Mouse (Mus musculus): Measurements from ENCODE around the gene Pdgfd. TPM values are rescaled to one million over a fixed set of nuclear protein-coding genes. Genes with fewer than 3 reads are reported as not detected.

Pdgfd gene
- total RNA-seq, 2 experiments from 2014 or later, result not detected

DNA sequence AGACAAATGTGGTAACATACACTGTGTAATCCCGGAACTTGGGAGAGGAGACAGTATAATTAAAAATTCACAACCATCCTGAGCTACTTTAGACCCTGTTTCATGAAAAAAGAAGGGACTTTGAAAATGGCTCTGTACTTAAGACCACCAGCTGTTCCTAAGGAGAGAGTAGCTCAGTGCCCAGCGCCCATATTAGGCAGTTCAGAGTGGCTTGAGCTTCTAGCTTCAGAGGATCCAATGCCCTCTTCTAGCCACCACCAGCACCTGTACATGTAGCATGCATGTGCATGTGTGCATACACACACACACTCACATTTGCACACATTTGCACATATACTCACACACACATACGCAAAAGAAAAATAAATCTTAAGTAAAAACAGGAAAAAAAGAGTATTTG, 136.2 kb downstream of the Pdgfd start:
- ATAC-seq (ENCODE audit: poor library complexity, severe bottlenecking), result no peak

DNA sequence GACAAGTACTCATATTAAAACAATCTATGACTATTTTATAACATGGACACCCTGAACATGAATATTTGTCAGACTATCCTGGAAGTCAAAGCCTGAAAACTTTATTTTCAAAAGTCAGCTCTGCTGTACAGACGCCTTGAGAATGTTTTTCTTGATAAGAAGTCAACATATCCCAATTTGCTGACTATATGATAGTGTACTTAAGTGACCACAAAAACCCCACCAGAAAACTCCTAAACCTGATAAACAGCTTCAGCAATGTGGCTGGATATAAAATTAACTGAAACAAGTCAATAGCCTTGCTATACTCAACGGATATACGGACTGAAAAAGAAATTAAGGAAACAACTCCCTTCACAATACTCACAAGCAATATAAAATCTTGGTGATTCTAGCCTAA, 137.5 kb downstream of the Pdgfd start:
- no peak for ATAC-seq (ENCODE audit: poor library complexity, severe bottlenecking)

DNA sequence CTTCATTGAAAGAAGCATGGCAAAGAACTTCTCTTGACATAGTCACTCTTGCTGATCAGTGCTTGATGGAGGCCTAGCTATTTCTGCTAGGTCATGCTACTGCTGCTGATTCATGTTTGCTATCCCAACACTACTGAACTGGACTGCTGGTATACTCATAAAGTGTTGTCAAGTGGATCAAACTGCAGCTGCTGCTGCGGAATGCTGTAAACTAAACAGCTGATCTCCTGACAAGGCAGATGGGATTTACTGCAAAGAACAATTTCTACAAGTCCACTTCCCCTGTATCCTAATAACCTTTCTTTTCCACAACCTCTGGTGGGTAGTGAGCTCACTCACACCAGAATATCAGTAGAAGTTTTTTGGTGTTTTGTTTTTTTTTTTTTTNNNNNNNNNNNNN, 148.7 kb downstream of the Pdgfd start:
- no peak for ATAC-seq (ENCODE audit: poor library complexity, severe bottlenecking)

DNA sequence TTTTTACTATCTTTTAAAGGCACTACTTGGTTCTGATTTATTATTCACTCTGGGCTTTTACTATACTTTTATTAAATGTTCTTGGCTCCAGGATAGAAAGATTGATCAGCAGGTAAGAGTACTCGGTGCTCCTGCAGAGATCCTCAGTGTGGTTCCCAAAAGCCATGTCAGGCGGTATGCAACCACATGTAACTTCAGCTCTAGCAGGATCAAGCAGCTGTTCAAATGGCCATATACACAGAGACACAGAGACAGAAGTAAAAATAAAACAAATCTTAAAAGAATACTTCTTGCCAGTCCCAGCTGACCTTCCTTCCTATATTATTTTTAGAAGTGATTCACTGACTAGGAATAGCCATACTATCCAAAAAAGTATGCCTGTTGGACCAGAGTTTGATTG, 157.0 kb downstream of the Pdgfd start:
- no peak for ATAC-seq (ENCODE audit: poor library complexity, severe bottlenecking)

DNA sequence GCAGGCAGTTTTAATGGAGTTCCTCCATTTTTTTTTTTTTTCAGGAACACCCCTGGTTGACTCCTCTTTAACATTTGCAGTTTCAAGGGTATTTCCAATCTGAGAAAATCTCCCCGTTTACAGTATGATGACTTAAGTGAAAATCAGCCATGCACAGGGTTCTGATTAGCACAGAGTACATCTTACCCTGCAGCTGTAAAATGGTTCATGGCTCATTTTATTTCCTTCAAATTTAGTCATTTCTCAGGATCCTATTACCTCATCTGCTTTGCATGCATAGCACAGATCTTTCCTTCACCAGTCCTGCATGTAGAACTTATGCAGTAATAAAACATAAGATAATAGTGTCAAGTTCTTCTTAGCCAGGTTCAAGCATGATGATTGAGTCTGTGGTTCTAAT, 165.1 kb downstream of the Pdgfd start:
- no peak for ATAC-seq (ENCODE audit: poor library complexity, severe bottlenecking)

DNA sequence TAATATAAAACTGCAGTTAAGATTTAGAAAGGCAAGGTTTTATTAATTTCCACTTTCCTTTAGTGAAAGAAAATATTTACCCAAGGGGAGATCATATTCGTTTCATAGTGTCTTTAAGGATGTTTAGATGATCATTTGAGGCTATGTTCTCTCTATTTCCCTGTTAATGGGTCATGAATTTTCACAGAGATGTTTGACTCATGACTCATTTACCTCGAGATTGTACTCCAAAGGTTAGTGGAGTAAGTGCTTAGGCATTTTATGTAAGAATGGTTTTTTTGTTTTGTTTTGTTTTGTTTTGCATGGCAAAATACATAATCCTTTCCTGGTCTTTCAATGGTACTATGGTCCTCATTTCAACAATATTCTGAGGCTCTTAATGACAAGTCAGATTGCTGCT, 167.9 kb downstream of the Pdgfd start:
- ATAC-seq (ENCODE audit: poor library complexity, severe bottlenecking), result no peak

DNA sequence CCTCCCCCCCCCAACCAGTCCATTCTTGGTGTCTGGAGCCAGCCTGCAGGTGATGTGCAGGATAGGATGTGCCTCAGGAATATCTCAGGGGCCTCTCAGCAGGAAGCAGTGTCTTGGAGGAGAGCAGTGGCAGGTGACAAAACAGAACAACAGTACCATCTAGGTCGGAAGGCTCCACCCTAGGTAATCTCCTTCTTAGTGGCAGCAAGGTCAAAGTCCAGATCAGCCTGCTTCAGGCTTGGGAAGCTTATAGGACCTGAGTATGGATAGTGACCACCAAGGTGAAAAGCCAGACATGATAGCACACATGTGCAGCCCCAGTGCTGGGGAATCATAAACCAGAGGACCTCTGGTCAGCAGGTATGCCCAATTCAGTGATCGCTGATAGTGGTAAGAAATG, 169.5 kb downstream of the Pdgfd start:
- no peak for ATAC-seq (ENCODE audit: poor library complexity, severe bottlenecking)

DNA sequence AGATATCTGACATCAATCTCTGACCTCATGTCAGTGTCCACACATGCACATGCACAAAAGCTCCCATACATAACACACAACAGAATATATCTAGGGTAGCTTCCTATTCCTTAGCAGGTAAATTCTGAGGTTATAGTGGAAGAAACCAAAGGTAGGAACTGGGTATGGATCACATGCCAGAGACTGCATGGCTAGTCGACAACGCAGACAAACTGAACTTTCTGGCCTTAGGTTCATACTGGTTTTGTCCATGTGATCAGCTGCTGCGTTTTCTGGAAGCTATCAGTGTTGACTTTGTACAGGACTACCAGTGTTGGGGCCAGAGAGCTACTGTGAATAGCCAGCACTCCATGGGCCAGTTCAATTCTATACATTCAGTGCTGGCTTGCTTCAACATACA, 170.0 kb downstream of the Pdgfd start:
- ATAC-seq (ENCODE audit: poor library complexity, severe bottlenecking), result no peak

DNA sequence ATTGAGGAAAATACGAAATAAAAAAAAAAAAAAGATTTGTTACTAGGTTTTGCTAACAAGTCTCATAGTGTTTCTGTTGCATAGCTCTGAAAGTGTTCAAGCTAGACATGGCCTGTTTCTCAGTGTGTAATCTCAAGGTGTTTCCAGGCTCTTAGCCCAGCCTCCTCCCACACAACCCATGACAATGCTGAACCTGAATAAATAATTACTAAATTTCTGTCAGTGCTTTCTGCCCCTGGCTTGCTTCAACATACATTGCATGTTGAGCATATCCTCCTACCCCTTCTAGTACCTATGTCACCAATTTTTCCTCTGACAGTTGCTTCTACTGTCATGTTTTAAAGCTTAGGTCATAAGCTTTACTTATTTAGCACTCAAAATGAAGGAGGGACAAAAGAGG, 171.0 kb downstream of the Pdgfd start:
- no peak for ATAC-seq (ENCODE audit: poor library complexity, severe bottlenecking)

DNA sequence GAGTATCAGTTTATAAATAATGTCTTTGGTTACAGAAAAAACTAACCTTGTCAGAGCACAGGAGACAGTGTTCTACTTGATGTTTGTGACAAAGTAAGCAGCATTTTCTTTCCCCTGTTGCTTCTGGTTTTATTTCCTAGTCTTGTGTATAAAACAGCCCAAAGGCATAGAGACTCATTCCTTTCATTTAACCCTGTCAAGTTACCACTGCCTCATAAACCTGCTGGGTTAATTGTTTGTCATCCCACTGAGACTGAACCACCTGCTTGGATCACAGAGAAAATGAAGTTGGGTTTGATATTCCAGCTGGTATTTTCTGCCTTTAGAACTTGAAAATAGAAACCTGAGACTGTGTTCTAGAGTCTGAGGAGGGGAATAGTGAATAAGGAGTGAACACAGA, 172.4 kb downstream of the Pdgfd start:
- ATAC-seq (ENCODE audit: poor library complexity, severe bottlenecking), result no peak

DNA sequence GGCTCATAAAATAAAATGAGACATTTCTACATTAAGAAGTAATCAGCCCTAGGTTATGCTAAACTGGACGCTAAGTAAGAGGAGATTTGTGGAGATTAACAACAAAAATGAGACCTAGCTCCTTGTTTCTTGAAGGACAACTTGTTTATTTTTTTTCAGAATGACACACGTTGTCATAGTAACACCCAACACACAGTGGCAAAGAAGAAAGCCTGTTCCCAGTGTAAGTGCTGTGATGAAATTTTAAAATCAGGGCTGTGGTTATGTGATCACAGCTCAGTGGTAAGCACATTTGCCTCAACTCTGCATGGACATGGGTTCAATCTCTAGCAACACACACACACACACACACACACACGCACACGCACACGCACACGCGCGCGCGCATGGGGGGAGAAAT, 174.5 kb downstream of the Pdgfd start:
- ATAC-seq (ENCODE audit: poor library complexity, severe bottlenecking), result no peak

DNA sequence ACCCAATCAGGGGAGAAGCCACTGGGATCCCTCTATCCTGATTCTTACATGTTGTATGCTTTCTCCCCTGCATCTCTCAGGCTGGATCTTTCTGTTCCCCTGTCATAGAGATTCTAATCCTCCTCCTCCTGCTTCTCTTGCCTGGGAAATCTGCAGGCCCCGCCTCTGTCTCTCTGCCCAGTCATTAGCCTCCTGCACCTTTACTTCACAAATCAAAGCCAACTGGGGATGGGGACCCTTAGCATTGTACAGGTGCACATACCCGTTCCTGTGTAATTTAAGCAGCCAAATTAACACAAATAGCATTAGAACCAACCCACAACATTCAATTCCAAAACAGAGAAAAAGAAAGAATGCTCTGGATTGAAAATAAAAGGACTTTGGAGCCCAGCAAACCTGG, 176.1 kb downstream of the Pdgfd start:
- ATAC-seq (ENCODE audit: poor library complexity, severe bottlenecking), result no peak

DNA sequence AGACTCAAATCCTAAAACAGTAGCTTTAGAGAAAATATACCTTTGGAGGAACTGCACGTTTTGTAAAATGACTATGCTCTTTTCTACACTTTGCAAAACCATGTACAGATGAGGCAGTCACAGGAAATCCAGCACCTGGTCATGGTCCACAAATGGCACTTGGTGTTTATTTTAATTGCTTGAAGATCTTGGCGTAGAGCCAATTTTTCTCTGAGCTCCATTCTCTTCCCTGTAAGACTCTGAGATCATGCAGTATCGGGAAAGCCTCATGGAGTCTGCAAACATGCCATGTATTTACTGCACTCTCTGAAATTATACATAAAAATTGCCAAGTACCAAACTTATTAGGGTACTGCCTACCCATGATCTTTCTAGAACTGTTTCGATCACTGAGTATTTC, 176.5 kb downstream of the Pdgfd start:
- ATAC-seq (ENCODE audit: poor library complexity, severe bottlenecking), result no peak

DNA sequence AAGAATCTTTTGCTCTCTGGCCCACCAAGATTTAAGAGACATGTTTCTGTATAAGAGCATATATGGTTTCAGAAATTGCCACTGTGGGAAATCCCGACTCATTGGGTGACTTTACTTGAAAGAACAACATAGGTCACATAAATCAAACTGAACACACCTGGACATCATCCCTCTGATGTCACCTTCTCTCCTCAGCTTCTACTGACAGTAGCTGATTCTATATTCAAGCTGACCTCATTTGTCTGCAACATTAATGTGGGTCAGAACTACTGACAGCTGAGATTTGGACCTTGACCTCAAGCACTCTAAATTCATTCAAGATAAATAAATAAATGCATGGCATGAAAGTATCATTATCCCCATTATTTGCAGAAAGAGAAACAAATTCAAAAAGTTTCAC, 177.0 kb downstream of the Pdgfd start:
- no peak for ATAC-seq (ENCODE audit: poor library complexity, severe bottlenecking)

DNA sequence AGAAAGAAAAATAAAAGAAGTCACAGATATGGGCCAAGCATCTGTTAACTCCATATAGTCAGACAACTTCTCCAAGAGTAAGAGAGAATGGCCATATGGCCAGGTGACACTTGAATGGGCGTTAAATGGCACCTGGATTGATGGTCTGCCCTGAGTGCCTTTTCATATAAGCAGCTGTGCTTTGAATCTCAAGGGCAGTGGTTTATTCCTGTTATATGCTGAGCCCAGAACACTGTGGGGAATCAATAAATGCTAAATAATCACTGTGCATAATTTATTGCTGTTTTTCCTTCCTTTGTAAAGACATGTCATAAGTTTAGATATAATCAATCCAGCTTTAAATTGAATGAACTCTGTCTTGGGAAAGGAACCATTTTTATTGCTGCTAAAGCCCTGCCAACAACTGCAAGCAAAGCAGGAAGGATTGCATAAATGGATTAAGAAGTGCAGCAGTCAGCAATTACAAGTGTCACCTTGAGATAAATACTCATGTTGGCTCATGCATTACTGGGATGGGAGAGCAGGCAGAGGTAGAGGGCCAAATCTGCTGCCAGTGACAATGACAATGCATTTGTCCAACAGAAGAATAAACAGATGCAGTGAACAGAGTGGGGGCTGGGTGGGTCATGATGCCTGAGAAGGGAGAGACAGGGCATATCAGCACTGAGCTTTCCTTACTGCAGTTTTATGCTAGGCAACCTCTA, 185.0 kb downstream of the Pdgfd start:
- no peak for ATAC-seq (ENCODE audit: poor library complexity, severe bottlenecking)

DNA sequence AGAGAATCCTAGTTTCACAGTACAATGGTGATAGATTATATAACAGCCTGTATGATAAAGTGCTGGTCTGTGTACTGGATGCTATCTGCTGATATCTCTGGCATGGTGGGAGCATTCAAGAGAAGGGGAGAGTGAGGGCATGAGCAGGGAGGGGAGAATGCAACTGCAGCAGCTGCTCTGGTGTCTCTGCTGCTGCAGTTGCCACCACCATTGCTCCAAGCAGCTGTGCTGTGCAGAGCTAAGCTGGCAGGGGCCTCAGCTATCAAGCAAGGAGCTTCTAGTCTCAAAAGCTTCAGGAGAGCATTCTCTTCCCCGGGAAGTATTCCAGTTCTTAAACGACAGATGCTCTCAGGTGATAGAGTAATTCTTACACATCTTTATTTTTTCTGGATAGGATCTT, 192.4 kb downstream of the Pdgfd start:
- no peak for ATAC-seq (ENCODE audit: poor library complexity, severe bottlenecking)

DNA sequence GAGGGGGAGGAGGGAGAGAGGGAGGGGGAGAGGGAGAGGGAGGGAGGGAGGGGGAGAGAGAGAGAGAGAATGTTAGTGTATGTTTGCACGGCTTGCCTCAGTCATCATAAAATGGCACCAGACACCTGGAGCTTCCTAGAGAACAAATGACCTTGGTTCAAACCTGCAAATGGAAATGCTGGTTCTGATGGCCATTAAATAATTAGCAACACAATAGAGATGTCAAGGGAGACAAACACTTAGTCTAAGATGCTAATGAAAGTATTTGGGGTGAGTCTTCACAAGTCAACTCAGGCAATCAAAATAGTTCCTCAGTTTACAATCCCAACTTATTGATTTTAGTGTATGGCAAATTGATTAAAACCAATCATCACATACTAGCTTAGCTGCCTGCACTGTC, 198.2 kb downstream of the Pdgfd start:
- no peak for ATAC-seq (ENCODE audit: poor library complexity, severe bottlenecking)

DNA sequence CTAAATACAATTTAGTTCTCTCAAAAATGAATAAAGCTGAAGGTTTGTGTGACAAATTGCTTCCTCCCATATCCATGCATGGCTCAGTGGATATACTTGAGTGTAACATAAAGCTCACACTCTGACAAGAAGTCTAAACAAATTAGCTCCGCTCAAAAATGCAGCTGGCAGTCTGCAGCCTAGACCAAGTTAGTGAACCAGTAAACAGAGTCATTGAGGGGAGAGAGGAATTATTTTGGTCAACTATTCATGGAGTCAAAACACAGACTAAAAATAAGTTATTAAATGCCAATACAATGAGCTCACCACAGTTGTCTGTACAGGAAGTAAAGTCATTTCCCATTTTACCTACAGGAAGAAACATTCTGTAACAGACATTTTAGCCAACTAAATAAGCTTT, 233.4 kb downstream of the Pdgfd start:
- ATAC-seq (ENCODE audit: poor library complexity, severe bottlenecking), result no peak

DNA sequence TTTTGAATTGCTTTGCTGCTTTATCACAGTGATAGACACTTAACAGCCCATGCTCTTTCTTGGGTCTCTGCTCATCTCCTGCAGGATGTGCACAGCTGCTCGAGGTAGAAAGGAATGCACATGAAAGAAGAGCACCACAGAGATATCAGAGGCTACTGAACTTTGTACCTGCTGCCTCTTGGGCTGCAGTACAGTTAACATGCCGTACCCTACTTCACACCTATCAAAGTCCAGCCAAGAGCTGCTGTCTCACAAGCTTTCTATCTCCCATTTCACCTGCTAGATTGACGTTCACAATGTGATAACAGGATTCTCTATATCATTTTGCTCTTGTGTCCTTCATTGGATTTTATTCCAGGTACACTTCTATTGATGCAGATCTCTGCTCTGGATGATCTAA, 238.2 kb downstream of the Pdgfd start:
- ATAC-seq (ENCODE audit: poor library complexity, severe bottlenecking), result no peak

DNA sequence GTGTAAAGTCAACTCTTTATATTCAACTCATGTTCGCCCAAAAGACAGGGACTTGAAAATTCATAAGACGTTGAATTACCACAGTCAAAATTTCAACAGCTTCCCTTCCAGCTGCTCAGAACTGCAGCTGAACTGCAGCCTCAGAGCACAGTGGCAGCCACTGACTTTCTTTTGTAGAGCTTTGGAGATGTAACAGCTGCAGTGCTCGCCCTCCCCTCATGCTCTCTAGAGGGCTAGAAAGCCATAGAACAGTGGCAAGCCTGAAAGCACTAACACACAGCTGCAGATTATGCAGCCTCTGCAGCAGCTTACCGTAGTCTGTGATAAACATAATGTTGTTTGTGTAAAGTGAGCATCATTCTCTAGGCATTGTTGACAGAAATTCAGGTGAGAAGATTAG, 239.6 kb downstream of the Pdgfd start:
- no peak for ATAC-seq (ENCODE audit: poor library complexity, severe bottlenecking)

DNA sequence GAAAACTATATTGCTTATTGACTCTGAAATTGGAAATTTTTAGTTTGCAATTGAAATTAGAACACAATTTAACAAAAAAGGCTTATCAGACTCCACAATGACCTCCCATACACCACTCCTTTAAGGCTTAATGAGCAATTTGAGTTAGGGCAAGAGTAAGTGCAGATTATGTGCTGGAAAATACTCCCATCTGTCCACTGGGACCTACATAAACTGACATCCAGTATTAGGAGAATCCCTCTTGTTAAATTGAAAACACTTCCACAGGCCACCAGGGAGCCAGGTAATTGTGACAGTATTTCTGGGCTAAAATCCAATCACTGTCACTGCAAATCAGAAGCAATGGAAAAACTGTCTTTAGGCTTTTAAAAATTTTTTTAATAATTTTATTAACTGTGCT, 256.2 kb downstream of the Pdgfd start:
- no peak for ATAC-seq (ENCODE audit: poor library complexity, severe bottlenecking)

Data from megakaryocyte, adult 5-6 weeks (primary cell).